Mouse (Mus musculus): ENCODE data around the gene Mphosph6.

DNA sequence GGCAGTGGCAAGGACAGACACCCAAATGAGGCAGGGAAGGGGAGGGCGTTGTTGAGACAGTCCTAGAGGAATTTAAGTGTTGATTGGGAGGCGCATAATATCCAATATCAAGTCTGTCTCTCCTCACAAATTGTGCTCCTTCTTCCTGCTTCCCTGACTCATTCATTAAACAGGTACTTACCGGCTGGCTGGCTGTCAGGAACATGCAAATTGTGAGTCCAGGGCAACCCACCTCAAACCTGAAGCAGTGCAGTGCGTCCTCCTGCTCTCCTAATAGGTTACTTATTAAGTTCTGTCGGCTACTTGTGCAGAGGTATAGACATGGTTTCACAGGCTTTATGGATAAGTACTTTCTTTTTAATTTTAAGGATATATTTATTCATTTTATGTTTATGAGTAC, 3.7 kb upstream of the Mphosph6 start:
- TF ChIP-seq TAL1 (IDR thresholded peaks at IDR 0.05; ENCODE audit: low read length) (no peak), GATA1 (IDR thresholded peaks at IDR 0.05; ENCODE audit: low read length) (no peak)
